Mouse (Mus musculus): Measurements from ENCODE around the gene Rps27a. TPM values are rescaled to one million over a fixed set of nuclear protein-coding genes. Genes with fewer than 3 reads are reported as not detected.

The Rps27a gene
- polyA plus RNA-seq, 1 experiment from 2014 or later: 1,086 TPM

DNA sequence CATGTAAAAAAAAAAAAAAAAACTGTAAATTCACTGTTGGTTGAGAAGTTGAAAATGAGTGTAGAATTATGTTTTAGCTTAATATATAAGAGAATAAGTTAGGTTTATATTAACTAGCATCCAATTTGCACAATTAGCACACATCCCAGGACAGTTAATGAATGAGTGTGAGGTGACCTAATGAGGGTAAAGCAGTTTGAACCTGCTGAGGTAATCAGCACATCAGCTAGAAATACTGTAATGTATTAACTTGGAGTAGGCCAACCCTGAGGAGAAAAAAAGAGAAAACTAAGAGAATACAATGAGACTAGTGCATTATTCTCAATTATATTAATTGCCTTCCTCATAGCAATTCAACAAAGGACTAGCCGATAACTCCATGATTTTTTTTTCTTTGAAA is 38.5 kb downstream of the Rps27a start:
- no peak overlapping the region for H3K9ac ChIP-seq
- peaks cover 10% of the 10 kb centered on the region for H3K36me3 ChIP-seq
- H3K27me3 ChIP-seq: no peaks in the 10 kb centered on the region
- no peaks in the 10 kb centered on the region for H3K9me3 ChIP-seq
- no peak overlapping the region for H3K4me2 ChIP-seq (replicated peaks)
- ATAC-seq (ENCODE audit: insufficient number of reproducible peaks, insufficient read depth, low FRiP score, low TSS enrichment): no peak
- 98% methylated on average over 1 of the region's 1 CpGs for WGBS
- no peak overlapping the region for H3K27ac ChIP-seq
- no peak overlapping the region for H3K4me3 ChIP-seq
- peaks cover 5% of the 10 kb centered on the region; the same call in 1 of the 2 replicates for H3K4me1 ChIP-seq

DNA sequence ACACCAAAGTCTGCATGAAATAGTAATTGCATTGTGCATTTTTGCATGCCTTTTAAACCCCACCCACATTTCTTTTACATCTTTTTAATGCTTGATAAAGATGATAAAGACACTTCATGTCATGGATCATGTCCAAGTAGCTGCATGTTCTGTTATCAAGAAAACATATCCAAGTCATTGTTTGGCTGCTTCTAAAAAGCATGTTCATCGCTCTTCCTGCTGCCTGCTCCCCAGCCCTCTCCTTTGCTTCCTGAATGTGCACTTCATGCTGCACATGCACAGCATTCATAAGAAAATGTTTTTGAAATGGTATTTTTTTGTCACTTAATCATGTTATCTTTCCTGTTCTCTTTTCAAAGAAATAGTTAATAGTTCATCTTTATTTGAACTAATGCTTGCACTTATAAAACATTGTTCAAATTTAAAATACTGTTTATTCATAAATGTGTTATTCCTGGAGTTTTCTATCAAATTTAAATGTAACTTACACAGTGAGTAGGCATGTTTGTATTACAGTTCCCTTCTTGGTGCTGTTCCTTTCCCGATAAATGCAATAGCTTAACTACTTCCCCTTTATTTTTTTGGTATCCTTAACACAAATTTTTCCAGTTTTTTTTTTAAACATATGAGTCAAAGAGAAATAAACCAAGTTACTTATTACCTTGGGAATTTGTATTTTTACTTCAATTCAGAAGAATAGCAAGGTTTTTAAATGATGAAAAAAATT is 42.8 kb downstream of the Rps27a start:
- WGBS: 92% methylated on average over 2 of the region's 2 CpGs
- Histone ChIP-seq H3K36me3 (peaks cover 23% of the 10 kb centered on the region), H3K27me3 (no peaks in the 10 kb centered on the region), H3K9ac (no peak overlapping the region), H3K4me2 (replicated peaks) (no peak overlapping the region), H3K4me1 (no peaks in the 10 kb centered on the region), H3K27ac (no peak overlapping the region), H3K4me3 (no peak overlapping the region), H3K9me3 (no peaks in the 10 kb centered on the region)
- no peak for ATAC-seq (ENCODE audit: insufficient number of reproducible peaks, insufficient read depth, low FRiP score, low TSS enrichment)

DNA sequence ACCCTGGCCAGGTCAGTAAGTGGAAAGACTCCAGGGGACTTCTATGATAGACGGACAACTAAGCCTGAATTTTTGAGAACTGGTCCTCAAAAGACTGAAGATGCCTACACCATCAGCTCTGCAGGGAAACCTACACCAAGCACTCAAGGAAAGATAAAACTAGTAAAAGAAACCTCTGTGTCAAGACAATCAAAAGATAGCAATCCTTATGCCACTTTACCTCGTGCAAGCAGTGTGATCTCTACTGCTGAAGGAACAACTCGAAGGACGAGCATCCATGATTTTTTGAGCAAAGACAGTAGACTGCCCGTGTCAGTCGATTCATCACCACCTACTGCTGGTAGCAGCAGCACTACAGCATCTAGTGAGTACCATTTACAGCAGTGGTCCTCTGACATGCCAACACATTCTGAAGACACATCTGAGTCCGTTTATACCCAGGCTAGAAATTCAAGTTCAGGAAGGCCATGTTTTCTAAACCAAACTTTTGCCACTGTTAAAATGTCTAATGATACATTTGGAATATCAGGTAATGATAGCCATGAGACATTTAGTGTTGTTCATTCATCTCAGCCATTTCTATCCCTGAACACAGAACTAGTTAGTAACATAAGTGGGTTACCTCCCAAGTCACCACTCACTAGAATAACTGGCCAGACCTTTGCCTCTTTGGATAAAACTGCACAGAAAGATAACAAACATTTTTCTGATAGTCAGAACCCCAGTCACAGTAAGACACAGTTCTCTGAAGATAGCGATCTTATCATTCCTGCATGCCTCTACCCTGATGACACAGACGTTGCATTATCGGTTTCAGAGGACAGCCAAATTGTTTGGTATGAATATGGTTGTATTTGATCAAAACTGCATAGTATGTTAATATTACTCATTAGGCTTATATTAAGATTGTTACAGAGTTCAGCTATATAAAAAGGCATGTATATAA is 43.7 kb downstream of the Rps27a start:
- WGBS: 92% methylated on average over 10 of the region's 10 CpGs
- Histone ChIP-seq H3K9me3 (no peaks in the 10 kb centered on the region), H3K9ac (no peak overlapping the region), H3K4me3 (no peak overlapping the region), H3K27me3 (no peaks in the 10 kb centered on the region), H3K36me3 (peaks cover 28% of the 10 kb centered on the region), H3K27ac (no peak overlapping the region), H3K4me2 (replicated peaks) (no peak overlapping the region), H3K4me1 (no peaks in the 10 kb centered on the region)
- no peak for ATAC-seq (ENCODE audit: insufficient number of reproducible peaks, insufficient read depth, low FRiP score, low TSS enrichment)

DNA sequence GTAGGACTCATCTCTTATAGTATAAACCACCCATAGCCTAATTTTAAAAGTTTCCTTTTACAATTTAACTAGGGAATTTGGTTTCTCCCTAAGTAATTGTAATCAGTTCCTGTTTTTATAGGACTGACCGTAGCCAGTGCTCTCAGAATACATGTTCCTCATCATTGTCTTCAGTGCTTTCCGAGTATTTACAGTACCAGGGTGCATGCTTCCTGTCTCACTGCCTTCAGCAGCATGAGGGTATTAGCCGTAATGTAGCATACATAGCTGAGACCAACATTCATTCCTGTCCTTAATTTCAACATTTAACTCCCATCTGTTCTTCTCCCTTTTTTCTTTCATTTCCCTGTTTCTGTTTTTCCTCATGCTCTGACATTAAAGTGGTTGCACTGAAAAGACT is 50.9 kb downstream of the Rps27a start:
- Histone ChIP-seq H3K9ac (no peak overlapping the region), H3K36me3 (peaks cover 28% of the 10 kb centered on the region), H3K4me2 (replicated peaks) (no peak overlapping the region), H3K4me3 (no peak overlapping the region), H3K27ac (no peak overlapping the region), H3K9me3 (no peaks in the 10 kb centered on the region), H3K27me3 (no peaks in the 10 kb centered on the region), H3K4me1 (no peaks in the 10 kb centered on the region)
- ATAC-seq (ENCODE audit: insufficient number of reproducible peaks, insufficient read depth, low FRiP score, low TSS enrichment): no peak
- 77% methylated on average over 3 of the region's 3 CpGs for WGBS

Other genes starting within 250 kb of the Rps27a start
- 63.2 and 64.8 TPM in 2 replicates for gene Ccdc88a, start 174.5 kb downstream of the Rps27a start, polyA plus RNA-seq (2016; fragmentation: Nextera tagmentation; extraction: Ambion mirVana)
- gene Prorsd1, start 33.1 kb downstream of the Rps27a start, polyA plus RNA-seq (2016; fragmentation: Nextera tagmentation; extraction: Ambion mirVana): 26.2 and 26.6 TPM in 2 replicates
- gene Mtif2, start 21.7 kb downstream of the Rps27a start, polyA plus RNA-seq (2016; fragmentation: Nextera tagmentation; extraction: Ambion mirVana): 50.8 and 51.6 TPM in 2 replicates
- gene Clhc1, start 159 bp downstream of the Rps27a start, polyA plus RNA-seq (2016; fragmentation: Nextera tagmentation; extraction: Ambion mirVana): 0.19 TPM in 1 of 2 replicates, not detected in the other
- 88.5 and 92.4 TPM in 2 replicates for gene Rtn4, start 144.8 kb upstream of the Rps27a start, polyA plus RNA-seq (2016; fragmentation: Nextera tagmentation; extraction: Ambion mirVana)